Mouse (Mus musculus): ENCODE measurements around the gene Slc7a10. TPM values are rescaled to one million over a fixed set of nuclear protein-coding genes. Genes with fewer than 3 reads are reported as not detected.

Slc7a10 gene
- total RNA-seq, 1 experiment from 2014 or later, result not detected

- ATAC-seq (replicated peaks; ENCODE audit: low read depth, poor library complexity, severe bottlenecking), result peak; percentile 75
Observed at GRCm38 (mm10) chr7:35169341-35169740, 16.8 kb upstream of the Slc7a10 start.

- ATAC-seq (replicated peaks; ENCODE audit: low read depth, poor library complexity, severe bottlenecking), result peak; percentile 78
Observed at GRCm38 (mm10) chr7:35171867-35172382, 14.3 kb upstream of the Slc7a10 start.

- no peak for ATAC-seq (replicated peaks; ENCODE audit: low read depth, poor library complexity, severe bottlenecking)
Observed at GRCm38 (mm10) chr7:35172519-35172918, 13.7 kb upstream of the Slc7a10 start.

- no peak for ATAC-seq (replicated peaks; ENCODE audit: low read depth, poor library complexity, severe bottlenecking)
Observed at GRCm38 (mm10) chr7:35175533-35175932, 10.7 kb upstream of the Slc7a10 start.

- ATAC-seq (replicated peaks; ENCODE audit: low read depth, poor library complexity, severe bottlenecking), result peak; percentile 43
Observed at GRCm38 (mm10) chr7:35176412-35177381, 9.5 kb upstream of the Slc7a10 start.

GRCm38 (mm10) chr7:35184833-35185724, 1.1 kb upstream of the Slc7a10 start:
- 0 out of 2 replicates have a peak, but pooled peaks have one; percentile 39 for ATAC-seq (replicated peaks; ENCODE audit: low read depth, poor library complexity, severe bottlenecking)

GRCm38 (mm10) chr7:35189699-35190098, 3.5 kb downstream of the Slc7a10 start:
- ATAC-seq (replicated peaks; ENCODE audit: low read depth, poor library complexity, severe bottlenecking), result no peak

- ATAC-seq (replicated peaks; ENCODE audit: low read depth, poor library complexity, severe bottlenecking), result no peak
Observed at GRCm38 (mm10) chr7:35191276-35191675, 5.1 kb downstream of the Slc7a10 start.

GRCm38 (mm10) chr7:35197022-35197421, 10.8 kb downstream of the Slc7a10 start:
- ATAC-seq (replicated peaks; ENCODE audit: low read depth, poor library complexity, severe bottlenecking), result no peak

- ATAC-seq (replicated peaks; ENCODE audit: low read depth, poor library complexity, severe bottlenecking), result no peak
Observed at GRCm38 (mm10) chr7:35198981-35199754, 13.0 kb downstream of the Slc7a10 start.

GRCm38 (mm10) chr7:35199755-35200154, 13.6 kb downstream of the Slc7a10 start:
- no peak for ATAC-seq (replicated peaks; ENCODE audit: low read depth, poor library complexity, severe bottlenecking)

- no peak for ATAC-seq (replicated peaks; ENCODE audit: low read depth, poor library complexity, severe bottlenecking)
Observed at GRCm38 (mm10) chr7:35211791-35212190, 25.6 kb downstream of the Slc7a10 start.

- no peak for ATAC-seq (replicated peaks; ENCODE audit: low read depth, poor library complexity, severe bottlenecking)
Observed at GRCm38 (mm10) chr7:35214442-35215222, 28.4 kb downstream of the Slc7a10 start.

GRCm38 (mm10) chr7:35215225-35215624, 29.0 kb downstream of the Slc7a10 start, which contains the start of gene Lrp3:
Lrp3 (minus strand) TSS chr7:35215498.
- peak; percentile 56 for ATAC-seq (replicated peaks; ENCODE audit: low read depth, poor library complexity, severe bottlenecking)

- ATAC-seq (replicated peaks; ENCODE audit: low read depth, poor library complexity, severe bottlenecking), result no peak
Observed at GRCm38 (mm10) chr7:35215731-35216130, 29.5 kb downstream of the Slc7a10 start.

GRCm38 (mm10) chr7:35220694-35221365, 34.6 kb downstream of the Slc7a10 start:
- no peak for ATAC-seq (replicated peaks; ENCODE audit: low read depth, poor library complexity, severe bottlenecking)

- no peak for ATAC-seq (replicated peaks; ENCODE audit: low read depth, poor library complexity, severe bottlenecking)
Observed at GRCm38 (mm10) chr7:35230333-35230732, 44.1 kb downstream of the Slc7a10 start.

- no peak for ATAC-seq (replicated peaks; ENCODE audit: low read depth, poor library complexity, severe bottlenecking)
Observed at GRCm38 (mm10) chr7:35232796-35233455, 46.7 kb downstream of the Slc7a10 start.
